Mouse (Mus musculus): ENCODE data around the gene Zfp296. TPM values are rescaled to one million over a fixed set of nuclear protein-coding genes. Genes with fewer than 3 reads are reported as not detected.

Zfp296 gene
- 1.6 TPM for polyA plus RNA-seq (2017; shearing (Covaris generic))

DNA sequence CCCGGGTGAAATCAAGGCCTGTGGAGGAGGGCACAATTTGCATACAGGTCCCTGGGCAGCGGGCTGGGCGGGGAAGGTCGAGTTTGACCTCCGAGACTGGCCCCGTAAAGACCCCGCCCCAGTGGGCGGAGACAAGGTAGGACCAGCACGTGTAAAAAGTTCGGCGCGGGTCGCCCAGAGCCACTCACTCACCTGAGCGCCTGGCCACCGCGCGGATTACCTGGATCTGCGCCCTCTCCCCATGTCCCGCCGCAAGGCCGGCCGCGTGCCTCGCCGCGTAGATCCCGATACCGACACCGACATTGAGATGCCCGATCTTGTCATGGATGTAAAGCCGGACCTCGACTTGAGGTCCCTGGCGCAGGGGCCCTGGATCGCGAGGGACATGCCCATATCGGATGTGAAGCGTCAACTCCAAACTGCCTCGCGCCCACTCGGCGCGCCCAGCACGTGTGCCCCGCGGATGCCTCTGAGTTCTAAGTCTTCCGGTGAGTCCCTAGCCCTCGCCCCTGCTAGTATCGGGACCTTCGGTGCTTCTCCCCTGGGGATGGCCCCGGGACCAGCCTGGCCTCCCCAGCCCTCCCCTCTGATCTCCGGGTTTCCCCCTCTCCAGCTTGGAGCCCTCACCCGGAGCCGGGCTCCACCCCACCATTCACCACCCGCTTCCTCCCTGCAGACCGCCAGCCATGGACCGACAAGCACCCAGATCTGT is at the start of gene Zfp296, which contains the start of gene Gemin7:
Gene Zfp296 (plus strand): TSS at position 147 of the 712 bp plus-strand sequence.
Gene Gemin7 (minus strand): TSS at position 455 of the 712 bp plus-strand sequence.

DNA sequence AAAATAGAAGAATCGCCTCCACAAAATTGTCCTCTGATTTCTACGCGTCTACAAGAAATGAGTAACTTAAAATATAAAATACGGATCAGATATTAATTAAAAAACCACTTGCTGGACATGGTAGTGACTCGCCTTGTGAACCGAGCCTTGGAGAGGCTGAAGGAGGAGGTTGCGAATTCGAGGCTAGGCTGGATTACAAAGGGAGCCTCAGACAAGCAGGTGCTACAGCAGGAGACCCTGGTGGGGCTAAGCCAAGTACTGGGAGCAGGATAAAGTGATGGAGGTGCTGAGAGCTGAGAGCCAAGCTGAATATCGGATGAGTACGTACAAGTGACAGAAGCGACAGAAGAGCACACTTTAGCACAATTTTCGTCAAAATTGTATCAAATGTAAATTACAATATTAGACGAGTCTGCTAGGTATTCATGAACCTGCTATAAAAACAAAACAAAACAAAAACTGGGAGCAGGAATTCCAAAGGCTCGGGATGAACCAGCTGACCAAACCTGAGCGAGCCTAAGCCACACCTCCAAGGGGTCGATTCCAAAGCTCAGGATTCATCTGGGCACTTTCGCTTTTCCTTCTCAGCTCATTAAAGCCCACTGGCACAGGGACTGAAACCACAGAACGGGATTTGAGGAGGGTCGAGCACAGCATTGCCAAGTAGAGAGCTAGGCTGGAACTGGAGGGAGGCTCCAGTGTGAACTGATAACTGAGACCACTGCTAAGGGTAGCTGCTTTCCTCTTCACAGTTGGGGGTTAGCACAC is 14.3 kb upstream of the Zfp296 start, which contains the start of gene Ppp1r37:
Gene Ppp1r37 (minus strand): TSS at position 434 of the 768 bp plus-strand sequence.

DNA sequence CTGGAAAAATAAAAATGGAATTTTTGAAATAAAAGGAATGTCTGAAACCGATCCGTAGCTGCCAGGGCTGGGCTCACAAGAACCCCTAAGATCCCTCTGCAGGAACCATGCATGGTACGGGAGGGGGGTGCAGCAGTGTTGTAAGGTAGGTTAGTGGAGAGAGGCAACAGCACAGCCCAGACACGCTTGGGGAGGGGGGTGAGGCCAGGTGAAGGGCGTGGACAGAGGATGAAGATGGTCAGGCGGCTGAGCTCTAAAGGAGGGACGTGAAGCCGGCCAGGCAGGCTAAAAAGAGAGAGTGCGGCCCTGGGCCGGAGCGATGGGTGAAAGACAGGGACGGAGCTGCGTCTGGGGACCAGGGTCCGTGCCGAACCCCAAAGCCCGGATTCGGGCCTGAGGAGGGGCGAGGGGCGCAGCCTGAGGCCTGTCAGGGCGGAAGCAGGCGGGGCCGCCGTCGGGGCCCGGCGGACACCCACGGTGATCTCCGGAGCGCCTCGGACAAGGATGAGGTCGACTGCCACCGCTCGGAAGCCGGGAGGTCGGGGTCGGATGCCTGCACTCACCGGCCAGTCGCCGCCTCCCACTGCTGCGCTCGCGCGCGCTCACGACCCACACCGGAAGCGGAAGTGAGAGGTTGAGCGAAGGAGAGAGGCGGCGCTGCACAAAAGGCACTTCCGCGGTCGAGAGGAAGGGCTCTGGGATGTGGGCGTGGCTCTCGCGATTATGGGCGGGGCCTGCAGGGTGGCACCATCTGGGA is 26.9 kb downstream of the Zfp296 start, which contains the start of gene Clasrp:
Gene Clasrp (minus strand): TSS at position 638 of the 757 bp plus-strand sequence.

DNA sequence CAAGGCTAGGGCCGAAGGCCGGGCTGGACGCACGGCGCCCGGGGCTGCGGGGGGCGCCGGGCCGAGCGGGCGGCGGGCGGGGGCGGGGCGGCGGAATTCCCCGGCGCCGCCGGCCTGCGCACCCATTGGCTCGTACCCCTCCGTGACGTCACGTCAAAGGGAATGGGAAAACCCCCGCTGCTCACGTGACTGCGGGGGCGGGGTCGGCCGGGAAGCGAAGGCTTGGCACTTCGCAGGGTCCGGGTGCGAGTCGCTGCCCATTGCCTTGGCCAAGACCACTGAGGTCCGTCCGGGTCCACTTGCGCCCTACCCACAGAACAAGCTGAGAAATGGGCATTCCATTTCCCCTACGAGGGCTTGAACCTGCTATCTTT is 52.3 kb downstream of the Zfp296 start, which contains the start of gene Relb:
Gene Relb (minus strand): TSS at position 78 of the 374 bp plus-strand sequence.

Other genes starting within 250 kb of the Zfp296 start
- gene Ercc1, start 232.5 kb upstream of the Zfp296 start, polyA plus RNA-seq (2017; shearing (Covaris generic)) = 86.2 TPM
- gene Cd3eap, start 217.8 kb upstream of the Zfp296 start, polyA plus RNA-seq (2017; shearing (Covaris generic)) = 13.9 TPM
- 0.20 TPM for gene Ppp1r13l, start 217.5 kb upstream of the Zfp296 start, polyA plus RNA-seq (2017; shearing (Covaris generic))
- 9.9 TPM for gene Ercc2, start 195.3 kb upstream of the Zfp296 start, polyA plus RNA-seq (2017; shearing (Covaris generic))
- gene Klc3, start 173.2 kb upstream of the Zfp296 start, polyA plus RNA-seq (2017; shearing (Covaris generic)) = 17.0 TPM
- gene Ckm, start 172.5 kb upstream of the Zfp296 start, polyA plus RNA-seq (2017; shearing (Covaris generic)) = not detected
- gene Mark4, start 118.5 kb upstream of the Zfp296 start, polyA plus RNA-seq (2017; shearing (Covaris generic)) = 2.0 TPM
- gene Exoc3l2, start 114.0 kb upstream of the Zfp296 start, polyA plus RNA-seq (2017; shearing (Covaris generic)) = not detected
- 0.28 TPM for gene Bloc1s3, start 68.9 kb upstream of the Zfp296 start, polyA plus RNA-seq (2017; shearing (Covaris generic))
- 115 TPM for gene Trappc6a, start 68.9 kb upstream of the Zfp296 start, polyA plus RNA-seq (2017; shearing (Covaris generic))
- not detected for gene Nkpd1, start 59.4 kb upstream of the Zfp296 start, polyA plus RNA-seq (2017; shearing (Covaris generic))
- gene Ppp1r37, start 14.2 kb upstream of the Zfp296 start, polyA plus RNA-seq (2017; shearing (Covaris generic)) = 4.3 TPM
- gene Gemin7, start 308 bp downstream of the Zfp296 start, polyA plus RNA-seq (2017; shearing (Covaris generic)) = 95.3 TPM
- gene Clasrp, start 27.2 kb downstream of the Zfp296 start, polyA plus RNA-seq (2017; shearing (Covaris generic)) = 15.3 TPM
- gene Relb, start 52.2 kb downstream of the Zfp296 start, polyA plus RNA-seq (2017; shearing (Covaris generic)) = 24.3 TPM
- gene Clptm1, start 87.7 kb downstream of the Zfp296 start, polyA plus RNA-seq (2017; shearing (Covaris generic)) = 150 TPM
- gene Apoc2, start 100.7 kb downstream of the Zfp296 start, polyA plus RNA-seq (2017; shearing (Covaris generic)) = not detected
- not detected for gene Gm44805, start 104.1 kb downstream of the Zfp296 start, polyA plus RNA-seq (2017; shearing (Covaris generic))
- 0.54 TPM for gene Apoc4, start 104.2 kb downstream of the Zfp296 start, polyA plus RNA-seq (2017; shearing (Covaris generic))
- gene Apoc1, start 115.4 kb downstream of the Zfp296 start, polyA plus RNA-seq (2017; shearing (Covaris generic)) = 1.8 TPM
- 19.9 TPM for gene Apoe, start 121.9 kb downstream of the Zfp296 start, polyA plus RNA-seq (2017; shearing (Covaris generic))
- 19.1 TPM for gene Tomm40, start 138.2 kb downstream of the Zfp296 start, polyA plus RNA-seq (2017; shearing (Covaris generic))
- gene Nectin2, start 173.2 kb downstream of the Zfp296 start, polyA plus RNA-seq (2017; shearing (Covaris generic)) = 1.2 TPM
- gene Bcam, start 193.7 kb downstream of the Zfp296 start, polyA plus RNA-seq (2017; shearing (Covaris generic)) = 19.5 TPM
- 0.45 TPM for gene Cblc, start 219.5 kb downstream of the Zfp296 start, polyA plus RNA-seq (2017; shearing (Covaris generic))
- gene Bcl3, start 245.5 kb downstream of the Zfp296 start, polyA plus RNA-seq (2017; shearing (Covaris generic)) = 16.8 TPM

All from activated CD4-positive, CD25-positive, alpha-beta regulatory T cell, adult 9 weeks (primary cell).